Mouse (Mus musculus): Measurements from ENCODE around the gene Gm21985.
"Not testable (repeated sequence)": the region's sequence is repeated elsewhere in the genome, so short reads cannot be mapped to it uniquely, and the experiment has no call there.

Gm21985 gene

DNA sequence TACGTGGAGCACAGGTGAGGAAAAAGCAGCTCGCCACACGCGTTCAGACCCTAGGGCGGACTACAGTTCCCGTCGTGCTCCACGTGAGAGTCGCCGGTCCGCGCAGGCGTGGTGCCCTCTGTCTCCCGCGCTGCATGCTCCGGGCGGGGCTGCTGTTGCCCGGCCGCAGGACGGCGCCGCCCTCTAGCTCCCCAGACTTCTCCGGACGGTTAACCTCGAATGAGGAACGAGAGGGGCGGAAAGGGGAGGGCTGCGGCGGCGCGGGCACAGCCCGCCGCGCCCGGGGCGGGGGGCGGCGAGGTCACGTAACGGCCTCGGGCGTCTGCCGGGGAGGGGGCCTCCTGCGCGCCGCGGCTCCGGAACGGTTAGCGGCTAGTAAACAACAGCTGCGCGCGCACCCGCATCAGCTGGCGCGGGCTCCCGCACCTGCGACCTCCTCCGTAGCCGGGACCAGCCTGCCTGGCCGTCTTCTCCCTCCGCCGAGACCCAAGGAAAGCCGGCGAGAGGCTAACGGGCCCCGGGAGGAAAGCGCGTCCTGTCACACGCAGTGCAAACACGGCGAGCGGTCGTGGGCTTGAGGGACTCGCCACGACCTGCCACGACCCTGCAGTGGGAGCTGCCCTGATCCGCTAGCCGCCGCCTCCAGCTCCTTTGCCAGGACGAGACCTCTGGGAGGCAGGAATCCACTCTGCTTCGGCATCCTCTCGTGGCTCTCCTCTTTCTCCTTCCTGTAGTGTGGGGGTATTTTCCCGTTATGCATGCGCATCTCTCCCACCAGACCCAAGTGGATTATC, 469 bp upstream of the Gm21985 start, which contains the start of gene Slc12a6:
Gene Slc12a6 (plus strand): TSS at position 378 of the 794 bp plus-strand sequence.
- DNase-seq = peak; percentile 95

DNA sequence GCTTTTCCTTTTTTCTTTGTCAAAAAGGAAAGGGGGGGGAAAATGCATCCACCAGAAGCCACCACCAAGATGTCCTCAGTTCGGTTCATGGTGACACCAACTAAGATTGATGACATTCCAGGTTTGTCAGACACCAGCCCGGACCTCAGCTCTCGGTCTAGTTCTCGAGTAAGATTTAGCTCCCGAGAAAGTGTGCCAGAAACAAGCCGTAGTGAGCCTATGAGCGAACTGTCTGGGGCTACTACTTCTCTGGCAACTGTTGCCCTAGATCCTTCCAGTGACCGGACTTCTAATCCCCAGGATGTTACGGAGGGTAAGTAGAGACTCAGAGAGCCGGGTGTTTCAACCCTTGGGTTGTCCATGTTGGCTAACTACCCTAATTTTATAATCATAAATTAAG, 666 bp downstream of the Gm21985 start:
- DNase-seq = peak; percentile 31

DNA sequence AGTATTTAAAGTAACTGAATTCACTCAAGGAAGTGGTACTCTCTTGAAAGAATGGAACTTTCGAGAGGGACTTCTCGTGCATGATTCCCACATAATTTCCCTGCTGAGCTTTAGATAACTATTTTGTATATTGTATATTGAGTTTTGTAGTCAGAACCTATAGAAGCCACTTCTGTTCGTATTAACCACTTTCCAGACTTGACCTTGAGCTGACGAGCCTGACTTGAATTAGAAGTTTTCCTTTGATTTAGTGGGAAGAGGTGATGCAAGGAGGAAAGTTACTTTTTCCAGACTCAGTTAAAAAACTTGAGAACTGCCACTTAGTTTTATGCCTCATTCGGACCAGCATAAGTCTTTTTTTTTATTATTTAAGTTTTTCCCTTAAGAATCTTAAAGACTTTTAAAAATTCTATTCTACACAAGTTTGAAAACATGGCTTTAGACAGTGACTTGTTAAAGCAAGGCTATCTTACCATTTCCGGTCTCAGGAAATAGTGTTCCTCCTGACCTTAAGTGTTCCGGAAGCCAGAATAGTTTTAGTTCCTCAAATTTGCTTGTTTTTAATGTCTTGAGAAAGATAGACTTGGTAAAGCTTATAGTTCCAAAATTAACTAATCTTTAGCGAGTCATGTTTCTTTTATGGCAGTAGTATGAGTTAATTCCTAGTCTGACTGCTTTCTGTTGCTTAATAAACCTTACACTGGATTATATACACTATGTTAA, 1.6 kb downstream of the Gm21985 start:
- no peak for DNase-seq

DNA sequence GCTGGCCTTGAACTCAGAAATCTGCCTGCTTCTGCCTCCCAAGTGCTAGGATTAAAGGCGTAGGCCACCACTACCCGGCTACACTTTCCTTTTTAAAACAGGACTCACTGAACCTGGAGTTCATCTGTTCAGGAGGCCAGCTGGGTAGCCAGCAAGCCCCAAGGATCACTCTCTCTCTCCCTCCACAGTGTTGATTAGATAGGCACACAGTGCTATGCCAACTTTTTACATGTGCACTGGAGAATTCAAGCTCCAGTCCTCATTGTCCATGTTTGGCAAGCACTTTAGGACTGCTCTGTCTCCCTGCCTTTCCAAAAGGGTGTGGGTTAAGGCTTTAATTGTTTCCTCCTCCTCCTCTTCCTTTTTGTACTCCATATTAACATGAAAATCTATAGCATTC, 3.9 kb downstream of the Gm21985 start:
- no peak for DNase-seq

DNA sequence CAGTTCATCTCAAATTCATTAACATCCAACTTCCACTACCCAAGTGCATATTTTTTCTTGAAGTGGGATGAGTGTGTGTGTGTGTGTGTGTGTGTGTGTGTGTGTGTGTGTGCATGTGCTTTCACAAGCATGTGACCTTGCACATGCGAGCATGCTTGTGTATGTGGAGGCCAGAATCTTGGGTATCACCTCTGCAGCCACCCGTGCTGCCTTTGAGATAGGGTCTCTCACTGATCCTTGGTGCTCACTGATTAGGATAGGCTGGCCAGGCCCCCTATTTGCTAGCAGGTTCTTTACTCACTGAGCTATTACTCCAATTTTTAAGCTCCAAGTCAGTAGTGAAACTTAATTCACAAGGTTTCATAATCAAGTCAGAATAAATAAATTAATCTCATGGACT, 6.8 kb downstream of the Gm21985 start:
- no peak for DNase-seq

DNA sequence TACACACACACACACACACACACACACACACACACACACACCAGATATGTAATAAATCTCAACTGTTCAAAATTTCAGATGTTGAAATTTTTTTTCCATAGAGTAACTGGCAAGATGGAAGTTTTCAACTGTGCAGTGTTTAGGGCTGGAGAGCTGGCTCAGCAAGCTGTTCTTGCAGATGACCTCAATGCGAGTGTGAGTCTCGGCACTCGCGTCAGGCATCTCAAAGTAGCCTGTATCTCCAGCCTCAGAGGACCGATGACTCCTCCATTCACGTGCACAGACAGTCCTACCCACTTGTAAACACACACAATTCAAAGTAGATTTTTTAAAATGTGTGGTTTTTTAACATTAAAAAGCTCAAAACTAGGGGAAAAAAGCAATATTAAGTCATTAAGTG, 7.4 kb downstream of the Gm21985 start:
- no peak for DNase-seq

DNA sequence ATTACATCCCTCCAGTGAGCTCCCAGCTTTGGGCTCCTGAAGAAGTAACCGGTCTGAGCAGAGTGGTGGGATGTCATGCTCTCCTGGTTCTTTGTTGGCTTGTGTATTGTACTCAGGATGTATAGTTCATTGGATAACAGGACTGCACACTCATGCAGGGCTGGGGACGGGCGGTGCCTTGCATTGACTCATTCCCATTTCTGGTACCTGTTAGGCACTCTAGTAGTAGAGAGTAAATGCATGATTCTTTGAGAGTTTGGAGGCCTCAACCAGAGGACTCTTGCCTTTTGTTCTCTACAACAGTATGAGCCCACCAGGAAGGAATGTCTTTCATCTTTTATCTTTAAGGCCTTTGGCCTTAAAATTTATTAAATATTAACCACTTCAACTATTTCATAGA, 10.8 kb downstream of the Gm21985 start:
- DNase-seq = no peak

DNA sequence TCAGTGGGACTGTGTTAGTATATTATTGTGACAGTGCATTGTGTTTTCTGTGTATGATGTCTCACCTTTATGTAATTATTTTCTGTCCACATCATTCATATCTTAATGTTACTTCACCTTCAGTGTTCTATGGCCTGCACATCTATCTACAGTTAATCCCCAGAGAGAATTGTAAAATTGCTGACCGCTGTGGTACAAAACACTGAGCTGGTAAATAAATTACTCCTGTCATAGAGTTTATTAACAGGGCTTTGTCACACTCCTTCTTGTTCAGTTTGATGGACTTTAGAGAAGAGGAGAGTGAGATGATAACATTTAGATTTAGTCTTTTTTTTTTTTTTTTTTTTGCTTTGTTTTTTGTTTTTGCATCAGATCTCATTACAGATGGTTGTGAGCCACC, 16.7 kb downstream of the Gm21985 start:
- no peak for DNase-seq

DNA sequence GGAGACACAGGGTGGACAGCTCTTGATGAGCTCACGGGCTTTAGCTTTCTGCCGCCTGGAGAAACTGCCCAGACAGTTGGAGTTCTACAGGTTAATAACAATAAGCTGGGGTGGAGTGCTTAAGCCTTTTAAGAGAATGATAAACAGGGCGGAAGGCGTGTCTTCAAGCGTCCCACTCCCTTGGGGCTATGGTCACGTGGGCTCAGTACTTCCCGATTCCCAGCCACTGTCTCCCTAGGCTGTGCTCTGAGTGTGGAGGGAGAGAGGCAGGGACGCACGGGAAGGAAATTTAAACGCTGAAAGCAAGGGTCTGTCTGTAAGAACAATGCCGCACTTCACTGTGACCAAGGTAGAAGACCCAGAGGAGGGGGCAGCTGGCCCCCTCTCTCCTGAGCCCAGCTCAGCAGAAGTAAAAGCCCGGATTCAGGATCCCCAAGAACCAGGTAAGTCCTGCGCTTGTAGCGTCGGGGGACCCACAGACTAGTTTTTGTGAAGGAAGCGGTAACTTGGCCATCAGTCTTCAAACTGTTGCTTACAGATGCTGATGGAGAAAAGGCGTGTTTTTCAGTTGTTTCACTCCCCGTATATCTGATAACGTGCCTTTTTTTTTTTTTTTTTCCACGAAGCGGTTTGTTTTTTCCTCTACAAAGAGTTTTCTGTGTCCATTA, 18.4 kb downstream of the Gm21985 start:
- DNase-seq = no peak

DNA sequence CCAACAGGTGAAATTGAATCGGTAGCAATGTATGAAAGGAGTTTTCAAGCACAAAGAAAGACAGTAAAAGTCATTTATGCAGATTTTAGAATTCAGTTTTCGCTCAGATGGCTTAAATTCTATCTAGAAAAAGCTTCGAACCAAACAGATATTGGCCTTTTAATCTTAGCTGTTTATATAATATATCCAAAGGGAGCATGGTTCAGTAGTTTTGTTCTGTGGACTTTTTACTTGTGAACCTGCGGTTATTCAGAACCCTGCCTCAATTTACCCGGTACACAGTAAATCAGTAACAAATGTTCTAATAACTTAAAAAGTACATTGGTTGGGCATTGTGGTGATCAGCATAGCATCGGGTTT, 18.9 kb downstream of the Gm21985 start:
- no peak for DNase-seq

DNA sequence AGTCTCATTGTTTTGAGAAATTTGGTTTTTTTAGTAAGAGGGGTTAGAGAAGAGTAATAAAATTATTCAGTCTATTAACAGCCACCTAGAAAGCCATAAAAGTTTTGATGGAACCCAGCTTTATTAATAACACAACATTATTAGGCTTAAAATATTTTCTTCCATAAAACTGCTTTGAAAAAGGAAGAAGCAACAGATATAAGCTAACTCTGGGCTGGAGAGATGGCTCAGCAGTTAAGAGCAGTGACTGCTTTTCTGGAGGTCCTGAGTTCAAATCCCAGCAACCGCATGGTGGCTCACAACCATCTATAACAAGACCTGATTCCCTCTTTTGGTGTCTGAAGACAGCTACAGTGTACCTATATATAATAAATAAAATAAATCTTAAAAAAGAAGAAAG, 19.9 kb downstream of the Gm21985 start:
- DNase-seq = not testable (repeated sequence)

DNA sequence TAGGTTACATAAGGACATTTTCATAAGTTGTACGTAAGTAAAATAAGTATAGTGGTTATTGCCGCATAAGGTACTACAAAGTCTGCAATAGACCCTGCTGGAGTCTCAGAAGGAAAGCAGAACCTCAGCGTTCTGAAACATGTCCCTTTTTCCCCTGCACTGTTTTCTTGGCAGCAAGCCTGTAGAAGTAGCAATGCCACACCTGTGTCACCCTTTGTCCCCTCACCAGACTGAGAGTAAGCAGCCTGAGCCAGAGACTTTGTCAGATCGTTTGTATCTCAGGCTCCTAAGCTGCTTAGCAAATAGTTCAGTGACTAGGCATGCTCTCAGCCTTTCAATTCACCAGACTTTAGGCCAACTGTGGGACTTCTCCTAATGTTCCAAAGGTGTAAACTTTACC, 20.9 kb downstream of the Gm21985 start:
- DNase-seq = no peak

DNA sequence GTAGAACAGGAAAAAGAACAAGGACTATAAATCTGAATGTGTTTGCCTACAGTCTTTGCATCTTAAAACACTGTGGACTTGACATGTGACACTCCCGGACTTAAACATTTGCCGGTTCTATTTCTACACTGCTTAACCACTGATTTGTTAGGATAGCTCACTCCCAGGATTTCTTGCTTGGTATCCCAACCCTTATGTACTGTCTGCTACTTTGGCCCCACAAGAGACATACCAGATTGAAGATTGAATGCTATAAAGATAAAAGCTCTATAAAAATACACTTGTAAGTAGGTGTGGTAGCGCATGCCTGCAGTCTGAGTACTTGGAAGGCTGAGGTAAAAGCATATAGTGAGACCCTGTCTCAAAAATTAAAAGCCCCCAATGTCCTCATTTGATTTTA, 23.4 kb downstream of the Gm21985 start:
- no peak for DNase-seq

DNA sequence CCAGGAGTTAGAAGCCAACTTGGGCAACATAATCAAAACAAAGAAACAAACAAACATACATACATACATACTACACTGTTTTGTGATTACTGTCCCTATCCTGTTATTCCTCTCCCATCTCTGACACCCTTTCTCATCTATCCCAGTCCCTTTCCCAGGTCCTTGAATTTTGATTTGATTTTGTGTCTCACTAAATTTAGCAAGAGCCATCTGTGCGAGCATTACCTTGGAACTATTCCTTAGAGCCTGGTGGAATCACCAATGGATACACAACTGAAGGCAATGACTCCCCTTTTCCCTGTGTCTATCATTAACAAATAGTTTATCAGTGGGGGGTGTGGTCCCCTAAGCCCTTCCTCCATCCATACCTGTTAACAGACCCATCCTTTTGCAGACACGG, 26.7 kb downstream of the Gm21985 start:
- no peak for DNase-seq

DNA sequence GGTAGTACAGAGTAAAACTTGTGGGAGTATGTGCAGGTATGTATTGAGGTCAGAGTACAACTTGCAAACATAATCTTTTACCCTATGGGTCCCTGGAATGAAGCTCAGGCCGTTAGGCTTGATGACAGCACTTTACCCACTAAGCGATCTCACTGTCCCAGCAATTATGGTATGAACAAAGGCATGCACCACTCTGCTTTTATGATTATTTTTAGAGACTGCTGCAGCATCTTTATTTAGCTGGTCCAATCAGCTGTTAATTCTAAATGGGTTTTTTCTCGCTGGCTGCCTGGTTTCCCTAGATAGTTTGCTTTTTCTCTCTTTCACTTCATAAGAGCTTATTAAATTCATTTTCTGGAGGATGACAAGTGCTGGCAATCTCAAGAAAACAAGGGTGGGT, 30.1 kb downstream of the Gm21985 start:
- no peak for DNase-seq

DNA sequence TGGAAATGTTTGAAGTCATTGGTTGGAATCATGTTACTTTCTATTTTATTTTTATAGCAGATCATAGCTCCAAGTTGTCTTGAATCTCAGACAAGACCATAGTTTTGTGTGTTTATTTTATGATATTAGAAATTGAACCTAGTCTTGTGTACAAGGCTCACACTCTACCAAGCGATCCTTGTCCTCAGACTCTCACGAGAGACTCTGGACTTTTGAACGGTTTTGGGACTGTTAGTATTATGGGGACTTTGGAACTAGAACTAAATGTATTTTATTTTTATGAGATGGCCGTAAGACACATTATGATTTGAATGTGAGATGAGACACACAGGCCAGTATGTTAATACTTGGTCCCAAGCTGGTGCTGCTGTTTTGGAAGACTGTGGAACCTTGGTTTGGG, 32.1 kb downstream of the Gm21985 start:
- DNase-seq = no peak

DNA sequence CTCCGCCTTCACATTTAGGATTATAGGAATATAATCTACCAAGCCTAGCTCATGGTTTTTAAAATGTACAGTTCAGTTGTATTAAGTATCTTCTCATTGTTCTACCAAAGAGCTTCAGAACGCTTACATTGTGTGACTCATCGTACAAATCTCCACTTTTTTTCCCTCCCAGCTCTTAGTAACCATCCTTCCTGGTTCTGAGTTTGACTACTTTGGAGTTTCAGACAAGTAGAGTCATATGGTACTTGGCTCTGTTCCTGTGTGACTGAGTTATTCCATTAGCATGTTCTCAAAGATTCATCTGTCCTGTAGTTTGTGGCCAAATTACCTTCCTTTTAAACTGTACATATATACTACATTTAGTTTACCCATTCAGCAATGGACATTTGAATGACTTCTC, 42.6 kb downstream of the Gm21985 start:
- no peak for DNase-seq

DNA sequence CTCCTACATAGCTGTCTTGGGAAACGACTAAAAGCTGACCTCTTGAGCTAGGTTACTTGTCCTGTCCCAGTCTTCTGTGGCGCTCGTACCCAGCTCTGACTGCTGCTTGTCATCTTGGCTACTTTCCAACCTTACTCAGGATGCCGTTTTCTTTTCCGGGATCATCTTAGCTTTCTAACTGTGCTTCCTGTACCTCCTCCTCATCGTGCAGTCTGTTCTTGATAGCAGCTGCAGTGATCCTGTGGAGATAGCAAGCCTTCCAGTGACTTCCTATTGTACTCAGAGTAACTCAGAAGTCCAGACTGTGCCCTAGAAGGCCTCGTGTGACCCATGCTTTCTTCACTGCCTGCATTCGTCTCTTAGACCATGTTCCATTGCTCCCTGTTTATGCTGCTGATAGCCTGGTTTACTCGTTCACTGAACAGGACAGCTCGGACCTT, 43.1 kb downstream of the Gm21985 start:
- no peak for DNase-seq

DNA sequence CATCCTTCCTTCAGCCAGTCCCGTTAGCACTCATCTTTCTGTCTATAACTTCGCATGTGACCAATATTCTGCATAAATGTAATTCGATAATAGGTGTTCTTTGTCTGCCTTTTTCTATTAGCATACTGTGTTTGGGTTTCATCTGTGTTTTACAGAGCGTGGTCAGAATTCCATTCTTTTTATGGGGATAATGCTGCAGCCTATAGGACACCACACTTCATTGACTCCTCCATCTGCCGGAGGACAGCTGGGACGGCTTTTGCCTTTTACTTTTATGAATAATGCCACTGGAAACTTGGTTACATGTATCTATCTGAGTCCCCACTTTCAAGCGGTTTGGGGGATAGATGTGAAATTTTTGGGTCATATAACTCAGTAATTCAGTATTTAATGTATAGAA, 49.5 kb downstream of the Gm21985 start:
- no peak for DNase-seq

DNA sequence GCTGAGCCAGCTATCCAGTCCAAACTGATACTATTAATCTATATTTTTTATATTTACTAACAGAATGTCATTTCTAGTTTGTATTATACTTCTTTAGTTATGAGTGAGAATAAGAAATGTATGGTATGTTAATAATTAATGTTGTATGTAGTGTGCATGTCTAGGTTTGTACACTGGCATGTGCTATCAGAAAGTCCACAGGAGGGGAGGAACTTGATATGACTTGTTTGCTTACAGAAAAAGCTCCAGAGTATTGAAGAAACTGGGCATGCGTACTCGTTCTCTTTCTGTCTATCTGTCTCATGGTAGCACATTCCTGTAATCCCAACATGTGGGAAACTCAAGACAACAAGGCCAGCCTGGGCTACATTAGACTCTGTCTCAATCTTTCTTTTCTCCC, 52.1 kb downstream of the Gm21985 start:
- no peak for DNase-seq

DNA sequence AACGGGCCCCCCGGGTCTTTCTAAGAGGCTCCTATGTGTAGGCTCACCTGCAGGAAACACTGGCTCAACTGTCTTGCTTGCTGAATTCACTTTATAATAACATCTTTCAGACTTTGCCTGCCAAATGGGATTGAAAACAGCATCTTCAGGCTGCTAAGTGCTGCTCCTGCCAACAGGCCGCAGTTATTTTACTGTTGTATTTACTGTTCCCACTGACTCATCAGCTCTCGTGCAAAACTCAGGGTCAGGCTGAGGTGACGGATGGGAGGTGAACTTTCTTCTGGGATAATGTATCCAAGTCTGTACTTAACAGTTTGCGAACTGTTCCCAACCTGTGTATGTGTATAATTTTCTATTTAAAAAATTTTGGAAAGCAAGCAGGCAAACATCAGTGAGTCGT, 52.8 kb downstream of the Gm21985 start:
- no peak for DNase-seq

DNA sequence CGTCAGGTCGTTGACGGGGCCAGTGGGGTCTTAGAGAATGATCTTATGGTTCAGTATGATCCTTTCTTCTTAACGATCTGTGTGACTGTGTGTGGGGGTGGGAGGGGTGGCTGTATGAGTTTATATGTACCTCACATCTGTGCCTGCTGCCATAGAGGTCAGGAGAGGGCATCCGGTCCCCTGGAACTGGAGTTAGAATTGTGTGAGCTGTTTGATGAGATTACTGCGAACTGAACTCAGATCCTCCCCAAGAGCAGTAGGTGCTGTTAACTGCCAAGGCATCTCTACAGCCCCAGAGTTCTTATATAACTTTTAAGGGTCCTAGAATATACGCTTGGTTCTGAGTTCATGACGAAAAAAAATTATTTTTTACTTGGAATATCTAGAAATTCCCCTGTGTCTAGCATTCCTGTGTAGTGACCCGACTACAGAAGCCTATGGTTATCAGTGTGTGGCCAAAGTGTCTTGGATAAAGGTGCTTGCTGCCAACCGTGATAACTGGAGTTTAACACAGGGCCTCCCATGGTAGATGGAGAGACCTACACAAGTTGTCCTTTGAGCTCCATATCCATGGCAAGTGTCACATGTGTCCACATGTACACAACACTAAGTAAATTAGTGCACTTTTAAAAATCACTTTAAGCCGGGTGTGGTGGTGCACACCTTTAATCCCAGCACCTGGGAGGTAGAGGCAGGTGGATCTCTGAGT, 62.1 kb downstream of the Gm21985 start:
- no peak for DNase-seq

All from thymus, postnatal 14 days (tissue).